Mouse (Mus musculus) testis, adult 10 weeks (tissue): Measurements from ENCODE around the gene Tent4a. TPM values are rescaled to one million over a fixed set of nuclear protein-coding genes. Genes with fewer than 3 reads are reported as not detected.

ENCODE experiments used
- polyA plus RNA-seq: library from polyadenylated mRNA; stranded (reverse); fragments of 350-450 nt; fragmentation: Illumina TruSeq; extraction: RNeasy Lipid Tissue Mini Kit (QIAGEN cat#74804); gene quantifications from one replicate; pipeline ENCODE4 v1.2.3, GENCODE M21; 2014; ENCODE audit warnings: low read depth, low replicate concordance

Tent4a gene
- 2.8 TPM for polyA plus RNA-seq

GRCm38 (mm10) chr13:69534334-69534653 is at the start of gene Tent4a:
Tent4a (minus strand) TSS chr13:69534617.

DNA sequence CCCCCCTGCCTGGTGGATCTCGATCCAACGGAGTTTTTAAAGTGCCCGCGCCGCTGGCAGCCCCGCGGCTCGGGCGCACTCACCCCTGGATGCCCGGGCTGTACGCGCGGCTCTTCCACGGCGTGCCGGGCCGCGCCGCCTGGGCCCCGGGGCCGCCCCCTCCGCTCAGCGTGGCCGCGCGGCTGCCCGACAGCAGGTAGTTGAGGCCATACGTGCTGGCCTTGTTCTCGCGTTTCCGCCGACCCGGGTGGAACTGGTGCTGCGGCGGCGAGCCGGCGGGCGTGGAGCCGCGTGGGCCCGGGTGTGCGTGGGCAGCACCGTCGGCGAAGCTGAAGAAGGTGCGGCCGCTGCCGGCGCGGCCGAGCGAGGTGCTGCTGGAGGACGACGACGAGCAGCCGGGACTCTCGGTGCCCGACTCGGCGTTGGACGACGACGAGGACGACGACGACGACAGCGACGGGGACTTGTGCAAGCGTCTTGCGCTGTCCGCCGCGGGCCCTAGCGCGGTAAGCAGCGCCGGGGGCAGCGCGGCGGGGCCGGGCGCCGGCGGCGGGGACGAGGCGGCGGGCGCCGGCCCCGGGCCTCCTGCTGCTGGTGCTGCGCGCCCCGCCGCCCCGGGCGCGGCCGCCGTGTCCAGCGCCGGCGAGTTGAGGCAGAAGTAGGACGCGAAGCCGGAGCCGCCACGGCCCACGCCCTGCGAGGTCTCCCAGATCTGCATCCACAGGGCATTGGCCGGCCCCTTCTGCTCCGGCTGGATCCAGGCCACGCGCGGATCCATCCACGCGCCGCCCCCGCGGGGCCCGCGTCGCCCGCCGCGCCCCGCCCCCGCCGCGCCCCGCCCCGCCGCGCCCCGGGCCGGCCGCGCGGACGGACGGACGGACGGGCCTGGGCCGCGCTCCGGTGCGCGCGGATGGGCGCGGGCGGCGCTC is 748 bp downstream of the Tent4a start, which contains the start of gene Nsun2:
Gene Nsun2 (plus strand): TSS at position 342 of the 929 bp plus-strand sequence.

Other genes with a start within 250 kb of the Tent4a start
- 126 TPM for gene Nsun2, start 871 bp downstream of the Tent4a start, polyA plus RNA-seq
- 3.4 TPM for gene Srd5a1, start 76.8 kb upstream of the Tent4a start, polyA plus RNA-seq
- gene Ube2ql1, start 205.3 kb upstream of the Tent4a start, polyA plus RNA-seq, result 0.07 TPM